Mouse (Mus musculus) kidney, postnatal 0 days (tissue): ENCODE measurements around the gene Qprt. TPM values are rescaled to one million over a fixed set of nuclear protein-coding genes. Genes with fewer than 3 reads are reported as not detected.

Experiments
- ATAC-seq: fragments of 200-750 bp; cut with Nextera tagmentation; replicated peaks from 2 replicates; pipeline ENCODE4 v1.8.0; 2017; ENCODE audit warnings: low read depth, moderate number of reproducible peaks, moderate TSS enrichment, moderate library complexity; ENCODE audit not compliant: low FRiP score
- DNase-seq: peaks from one replicate; pipeline ENCODE4 v3.0.0-alpha.2; 2016; ENCODE audit warnings: low spot score
- H3K27ac ChIP-seq: fragments of 300-500 bp; sonication (generic); 2 replicates; pipeline ENCODE4 v1.5.1; 2014; ENCODE audit warnings: mild to moderate bottlenecking
- H3K27me3 ChIP-seq: fragments of 300-500 bp; sonication (generic); 2 replicates; pipeline ENCODE4 v1.6.1; 2014; ENCODE audit warnings: low read length, mixed read lengths; ENCODE audit not compliant: insufficient read depth
- H3K36me3 ChIP-seq: fragments of 300-500 bp; sonication (generic); 2 replicates; pipeline ENCODE4 v1.6.1; 2014; ENCODE audit warnings: low read length, mixed read lengths; ENCODE audit not compliant: insufficient read depth
- H3K4me1 ChIP-seq: fragments of 300-500 bp; sonication (generic); replicated peaks from 2 replicates; pipeline ENCODE4 v1.6.1; 2014; ENCODE audit warnings: antibody characterized with exemption, low read length, mixed read lengths; ENCODE audit not compliant: insufficient read depth
- H3K4me2 ChIP-seq: fragments of 300-500 bp; sonication (generic); 2 replicates; pipeline ENCODE4 v1.6.1; 2014; ENCODE audit warnings: mild to moderate bottlenecking, low read length, moderate library complexity, mixed read lengths
- H3K4me3 ChIP-seq: fragments of 300-500 bp; sonication (generic); replicated peaks from 2 replicates; pipeline ENCODE4 v1.5.1; 2014; ENCODE audit warnings: low read depth, low read length
- H3K9ac ChIP-seq: fragments of 300-500 bp; sonication (generic); 2 replicates; pipeline ENCODE4 v1.6.1; 2014; ENCODE audit warnings: low read depth, low read length
- H3K9me3 ChIP-seq: fragments of 300-500 bp; sonication (generic); replicated peaks from 2 replicates; pipeline ENCODE4 v1.6.1; 2016; ENCODE audit warnings: low read length, inconsistent platforms, mixed read lengths
- CTCF ChIP-seq: IDR thresholded peaks from 2 replicates; pipeline ENCODE4 v1.5.1; 2016; ENCODE audit warnings: antibody characterized with exemption, low read depth, mild to moderate bottlenecking, moderate library complexity
- WGBS: fragments of 180-500 bp; shearing (Covaris S2); extraction: QIAGEN DNeasy Blood & Tissue Kit; methylation state at CpG from one replicate; pipeline ENCODE4 v1.1.7; 2014; 5-methylcytosine and 5-hydroxymethylcytosine counted together
- polyA plus RNA-seq: library from polyadenylated mRNA; unstranded; fragments of >200 nt; fragmentation: Nextera tagmentation; extraction: Ambion mirVana; gene quantifications from 2 replicates; pipeline ENCODE4 v1.2.1, GENCODE M21; 2015

Qprt gene
- polyA plus RNA-seq, 1 experiment from 2014 or later = 37.4 TPM

- Histone ChIP-seq H3K9ac (no peak overlapping the region), H3K4me3 (no peak overlapping the region), H3K4me1 (0 out of 2 replicates have a peak, but pooled peaks cover 2% of the 10 kb centered on the region), H3K4me2 (no peak overlapping the region), H3K27me3 (no peaks in the 10 kb centered on the region), H3K36me3 (no peaks in the 10 kb centered on the region), H3K27ac (no peak overlapping the region), H3K9me3 (no peaks in the 10 kb centered on the region)
- no peak for ATAC-seq
- no peak for TF ChIP-seq CTCF
- no peak for DNase-seq
- 68% methylated on average over 12 of the region's 12 CpGs for WGBS
Observed at GRCm38 (mm10) chr7:127112251-127112841, 9.7 kb downstream of the Qprt start.

GRCm38 (mm10) chr7:127111461-127111860, 10.6 kb downstream of the Qprt start:
- 51% methylated on average over 6 of the region's 6 CpGs for WGBS
- no peak for DNase-seq

GRCm38 (mm10) chr7:127110239-127111007, 11.6 kb downstream of the Qprt start:
- 47% methylated on average over 18 of the region's 18 CpGs for WGBS
- H3K4me1 ChIP-seq = 0 out of 2 replicates have a peak, but pooled peaks cover 2% of the 10 kb centered on the region
- no peak overlapping the region for H3K4me3 ChIP-seq
- no peak overlapping the region for H3K4me2 ChIP-seq
- no peaks in the 10 kb centered on the region for H3K9me3 ChIP-seq
- DNase-seq = peak; percentile 87
- no peaks in the 10 kb centered on the region for H3K36me3 ChIP-seq
- no peak overlapping the region for H3K9ac ChIP-seq
- ATAC-seq = peak; percentile 51; the same call in 1 of the 2 replicates
- no peaks in the 10 kb centered on the region for H3K27me3 ChIP-seq
- no peak overlapping the region for H3K27ac ChIP-seq
- TF ChIP-seq CTCF = peak; percentile 91

More at GRCm38 (mm10) chr7:127111461-127111860, 10.6 kb downstream of the Qprt start:
- TF ChIP-seq CTCF = peak; percentile 77
- no peaks in the 10 kb centered on the region for H3K36me3 ChIP-seq
- no peaks in the 10 kb centered on the region for H3K9me3 ChIP-seq
- H3K4me3 ChIP-seq = no peak overlapping the region
- no peaks in the 10 kb centered on the region for H3K27me3 ChIP-seq
- no peak overlapping the region for H3K4me2 ChIP-seq
- no peak for ATAC-seq
- H3K27ac ChIP-seq = no peak overlapping the region
- no peak overlapping the region for H3K9ac ChIP-seq
- 0 out of 2 replicates have a peak, but pooled peaks cover 2% of the 10 kb centered on the region for H3K4me1 ChIP-seq

GRCm38 (mm10) chr7:127105551-127105950, 16.5 kb downstream of the Qprt start:
- no peaks in the 10 kb centered on the region for H3K4me1 ChIP-seq
- no peaks in the 10 kb centered on the region for H3K36me3 ChIP-seq
- no peak for DNase-seq
- H3K9me3 ChIP-seq = no peaks in the 10 kb centered on the region
- WGBS = 67% methylated on average over 7 of the region's 7 CpGs
- H3K27ac ChIP-seq = no peak overlapping the region
- TF ChIP-seq CTCF = no peak
- ATAC-seq = no peak
- no peak overlapping the region for H3K9ac ChIP-seq
- H3K4me2 ChIP-seq = no peak overlapping the region
- H3K27me3 ChIP-seq = no peaks in the 10 kb centered on the region
- no peak overlapping the region for H3K4me3 ChIP-seq

- Histone ChIP-seq H3K9me3 (no peaks in the 10 kb centered on the region), H3K27ac (no peak overlapping the region), H3K36me3 (no peaks in the 10 kb centered on the region), H3K4me2 (peak overlapping the region; percentile 57), H3K4me3 (peak overlapping the region; percentile 18; the same call in 1 of the 2 replicates), H3K4me1 (no peaks in the 10 kb centered on the region), H3K9ac (peak overlapping the region; percentile 25; the same call in 1 of the 2 replicates), H3K27me3 (no peaks in the 10 kb centered on the region)
- peak; percentile 80 for ATAC-seq
- peak; percentile 96 for TF ChIP-seq CTCF
- peak; percentile 96 for DNase-seq
- WGBS = 12% methylated on average over 17 of the region's 17 CpGs
Observed at GRCm38 (mm10) chr7:127104560-127105332, 17.3 kb downstream of the Qprt start.

GRCm38 (mm10) chr7:127103960-127104359, 18.1 kb downstream of the Qprt start:
- Histone ChIP-seq H3K4me1 (no peaks in the 10 kb centered on the region), H3K9ac (no peak overlapping the region), H3K27ac (no peak overlapping the region), H3K27me3 (no peaks in the 10 kb centered on the region), H3K4me2 (no peak overlapping the region), H3K4me3 (no peak overlapping the region), H3K9me3 (no peaks in the 10 kb centered on the region), H3K36me3 (no peaks in the 10 kb centered on the region)
- no peak for DNase-seq
- 68% methylated on average over 6 of the region's 6 CpGs for WGBS
- ATAC-seq = no peak
- 0 out of 2 replicates have a peak, but pooled peaks have one; percentile 17 for TF ChIP-seq CTCF
